Mouse (Mus musculus) thymus, postnatal 14 days (tissue): Measurements from ENCODE around the gene Pmis2.

Source experiments
- DNase-seq: peaks from one replicate; pipeline ENCODE4 v3.0.0; 2021

Gene Pmis2

DNA sequence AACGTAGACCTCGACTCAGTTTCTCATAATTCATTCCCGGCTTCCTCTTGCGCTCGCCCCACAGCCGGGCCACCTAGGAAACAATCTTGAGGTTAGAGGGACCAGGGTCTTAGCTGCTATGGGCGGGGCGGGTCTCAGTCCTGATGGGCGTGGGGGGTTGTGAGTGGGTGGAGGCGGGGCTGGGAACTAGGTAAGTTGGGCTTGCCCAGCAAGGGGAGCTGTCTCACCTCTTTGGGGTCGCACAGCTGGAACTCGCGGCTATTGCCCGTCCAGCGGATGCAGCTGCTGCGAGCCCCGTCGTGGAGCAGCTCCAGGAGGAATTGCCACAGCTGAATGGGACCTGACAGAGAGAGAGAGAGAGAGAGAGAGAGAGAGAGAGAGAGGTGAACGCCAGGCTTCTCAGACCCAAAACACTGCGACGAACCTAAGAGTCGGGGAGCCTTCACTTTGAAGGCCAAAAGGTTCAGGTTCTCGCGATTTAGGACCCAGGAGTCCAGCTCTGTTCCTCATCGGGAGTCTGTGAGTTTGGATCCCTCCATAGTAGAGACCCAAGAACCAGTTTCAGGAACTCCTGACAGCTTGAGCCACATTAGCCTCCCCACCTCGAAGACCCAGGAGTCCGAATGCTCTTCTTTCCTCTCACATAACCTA, 37.5 kb downstream of the Pmis2 start:
- DNase-seq, result no peak

DNA sequence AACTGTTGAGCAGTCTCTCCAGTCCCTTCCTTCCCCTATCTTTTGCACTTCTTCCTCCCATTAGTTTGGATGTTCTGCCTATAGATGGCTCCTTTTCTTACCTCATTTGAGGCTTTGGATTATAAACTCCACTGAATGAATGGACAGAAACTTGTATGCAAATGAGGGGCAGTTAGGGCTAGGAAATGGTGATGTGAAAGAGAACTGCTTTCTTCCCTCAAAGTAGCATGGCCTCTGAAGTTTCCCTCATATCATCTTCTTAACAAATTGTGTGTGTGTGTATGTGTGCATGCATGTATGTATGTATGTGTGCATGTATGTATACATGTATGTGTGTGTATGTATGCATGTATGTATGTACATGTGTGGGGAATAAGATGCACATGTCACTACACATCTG, 42.4 kb downstream of the Pmis2 start:
- no peak for DNase-seq

DNA sequence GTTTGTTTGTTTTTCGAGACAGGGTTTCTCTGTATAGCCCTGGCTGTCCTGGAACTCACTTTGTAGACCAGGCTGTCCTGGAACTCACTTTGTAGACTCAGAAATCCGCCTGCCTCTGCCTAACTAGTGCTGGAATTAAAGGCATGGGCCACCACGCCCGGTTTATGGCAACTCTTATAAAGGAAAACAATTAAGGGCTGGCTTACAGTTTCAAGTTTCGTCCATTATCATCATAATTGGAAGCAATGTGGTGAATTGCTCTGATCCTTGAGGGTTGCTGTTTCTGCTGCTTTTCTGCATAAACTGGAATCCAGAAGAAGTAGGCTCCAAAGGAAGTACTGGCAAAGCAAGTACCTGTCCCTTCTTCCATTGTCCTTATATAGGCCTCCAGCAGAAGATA, 44.8 kb downstream of the Pmis2 start:
- DNase-seq, result no peak

DNA sequence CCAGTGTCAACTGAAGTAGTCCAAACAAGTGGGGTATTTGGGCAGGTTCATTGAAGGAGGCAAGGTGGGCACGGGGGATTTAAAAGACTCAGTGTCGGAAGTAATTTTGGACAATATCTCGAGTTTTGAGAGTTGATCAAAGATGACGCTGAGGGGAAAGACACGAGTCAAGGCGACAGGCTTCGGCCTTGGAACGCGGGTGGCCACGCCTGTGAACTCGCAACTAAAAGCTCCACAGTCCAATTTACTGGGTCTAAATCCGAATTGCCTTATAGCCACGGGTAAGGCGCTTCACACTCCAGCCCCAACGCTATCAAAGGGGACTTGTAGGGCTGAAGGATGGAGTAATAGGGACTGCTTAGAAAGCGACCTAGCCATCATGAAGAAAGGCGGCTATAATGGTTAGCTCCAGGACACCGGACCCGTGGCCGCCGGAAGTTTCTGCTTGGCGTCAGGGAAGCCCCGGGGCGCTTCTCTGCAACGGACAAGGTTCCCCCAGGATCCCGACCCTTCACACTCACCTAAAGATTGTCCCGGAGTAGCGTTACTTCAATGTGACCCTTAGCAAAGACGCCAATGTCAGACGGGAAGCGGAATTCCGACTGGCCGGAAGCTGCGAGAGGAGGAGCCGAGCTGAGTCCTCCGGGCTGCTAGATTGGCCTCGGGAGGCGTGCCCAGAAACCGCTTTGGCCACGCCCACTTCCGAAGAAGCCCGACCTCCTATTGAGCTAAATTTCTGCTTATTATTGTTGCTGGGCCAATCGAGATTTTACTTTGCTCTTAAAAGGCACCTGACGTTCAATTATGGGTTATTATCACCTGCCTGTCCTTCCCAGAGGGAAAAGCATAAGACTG, 45.6 kb downstream of the Pmis2 start, which contains the start of gene Cox6b1:
Gene Cox6b1, minus strand, starts transcription at position 622 of the 855 bp plus-strand sequence.
- peak; percentile 87 for DNase-seq
